Mouse (Mus musculus): Measurements from ENCODE around the gene Wdr63.

Wdr63 gene

DNA sequence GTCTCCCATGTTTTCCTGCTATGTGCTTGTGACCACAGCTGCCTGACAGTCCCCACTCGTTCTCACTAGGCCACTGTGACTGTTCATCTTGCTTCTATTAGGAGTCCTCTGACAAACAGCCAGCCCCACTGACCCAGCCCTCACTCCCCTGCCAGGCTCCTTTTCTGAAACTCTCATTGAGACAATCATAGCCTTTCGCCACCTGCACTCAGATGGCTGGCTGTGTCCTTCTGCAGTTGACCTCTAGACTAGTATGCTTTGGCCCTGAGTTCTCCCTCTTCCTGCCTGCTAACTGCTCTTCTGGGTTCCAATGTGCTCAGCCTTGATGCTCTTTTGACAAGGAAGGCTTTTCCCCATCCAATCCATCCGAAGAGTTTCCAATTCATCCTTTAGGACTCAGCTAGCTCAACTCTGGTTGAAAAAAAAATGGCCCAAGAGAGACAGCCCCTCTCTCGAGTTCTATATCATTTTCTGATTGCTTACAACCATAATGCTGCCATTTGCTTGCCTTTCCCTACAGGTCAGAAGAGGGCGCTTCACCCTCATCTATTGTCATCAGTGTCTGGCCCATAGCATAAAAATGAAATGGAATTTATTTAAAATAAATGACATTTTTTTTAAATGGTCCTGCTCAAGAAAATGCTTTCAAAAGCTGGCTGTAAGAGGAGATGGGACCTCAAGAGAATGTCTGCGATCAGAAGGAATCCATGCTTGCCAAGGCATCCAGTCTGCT, 54.7 kb downstream of the Wdr63 start:
- no peak for DNase-seq (ENCODE audit: low read depth)

DNA sequence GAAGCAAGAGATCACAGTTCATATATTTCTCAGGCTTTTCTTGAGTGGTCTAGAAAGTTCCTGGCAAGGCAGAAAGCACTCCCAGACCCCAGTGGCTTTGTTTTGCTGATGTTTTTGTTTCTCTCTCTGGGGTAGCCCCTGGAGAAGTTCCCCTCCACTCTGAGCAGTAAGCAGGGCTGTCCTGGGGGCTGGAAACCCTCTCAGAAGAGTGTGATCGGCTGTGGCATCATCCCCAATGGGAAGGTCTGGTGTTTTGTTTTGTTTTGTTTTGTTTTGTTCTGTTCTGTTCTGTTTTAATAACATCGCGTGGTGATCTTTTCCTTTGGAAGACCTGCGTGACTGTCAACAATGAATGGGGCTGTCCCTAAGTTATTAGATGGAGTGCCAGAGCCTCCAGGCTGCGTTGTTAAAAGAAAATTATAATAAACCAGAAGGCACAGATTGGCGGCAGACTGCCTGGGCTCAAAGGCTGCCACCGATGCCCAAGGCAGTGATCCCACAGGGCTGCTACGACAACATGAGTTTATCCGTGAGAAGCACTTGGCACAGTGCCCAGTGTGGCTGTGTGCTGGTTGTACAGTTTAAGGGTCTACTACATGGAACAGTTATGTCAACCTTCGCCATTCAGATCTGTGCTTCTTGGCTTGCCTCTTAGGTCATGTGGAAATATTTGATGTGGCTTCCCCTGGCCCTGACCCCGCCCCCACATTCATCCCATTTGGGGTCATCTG, 56.5 kb downstream of the Wdr63 start:
- DNase-seq (ENCODE audit: low read depth) = no peak

DNA sequence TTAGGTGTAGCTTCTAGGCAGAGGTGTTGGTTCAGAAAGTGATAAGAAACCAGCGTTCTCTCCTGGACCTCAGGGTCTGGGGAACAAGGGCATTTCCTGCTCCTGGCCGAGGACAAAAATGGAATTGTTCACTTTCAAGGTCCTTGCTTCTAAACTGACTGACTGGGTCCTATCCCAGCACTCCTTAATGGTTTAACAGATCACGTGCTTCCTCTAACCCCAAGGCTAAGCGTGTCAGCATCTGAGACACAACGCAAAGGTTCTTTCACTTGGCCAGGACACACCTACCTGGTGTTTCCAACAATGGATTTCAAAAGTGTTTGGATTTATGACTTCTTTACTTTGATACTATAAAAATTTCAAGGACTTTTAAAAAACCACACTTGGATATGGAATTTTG, 58.0 kb downstream of the Wdr63 start:
- DNase-seq (ENCODE audit: low read depth) = no peak

DNA sequence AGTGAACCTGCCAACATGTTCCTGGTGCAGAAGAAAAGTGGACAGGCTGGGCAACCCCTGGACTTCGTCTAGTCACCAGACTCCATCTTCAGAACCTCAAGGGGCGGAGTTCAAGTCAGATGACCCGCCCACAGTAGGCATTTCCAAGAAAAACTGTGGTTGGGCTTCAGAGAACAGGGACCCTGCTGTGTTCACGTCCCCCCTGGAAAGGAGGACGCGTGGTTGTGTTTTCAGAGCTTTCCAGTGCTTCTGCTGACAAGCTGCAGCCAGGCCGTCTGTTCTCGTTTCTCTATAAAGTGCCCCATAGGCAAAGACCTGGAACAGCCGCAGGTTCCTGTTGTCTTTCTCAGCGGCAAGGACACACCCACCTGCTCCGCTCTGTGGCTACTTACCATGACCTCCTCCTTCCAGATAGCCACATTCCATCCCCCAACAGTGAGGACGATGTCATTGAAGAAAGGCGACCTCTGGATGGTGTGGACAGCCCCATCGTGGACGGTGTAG, 60.2 kb downstream of the Wdr63 start:
- no peak for DNase-seq (ENCODE audit: low read depth)

DNA sequence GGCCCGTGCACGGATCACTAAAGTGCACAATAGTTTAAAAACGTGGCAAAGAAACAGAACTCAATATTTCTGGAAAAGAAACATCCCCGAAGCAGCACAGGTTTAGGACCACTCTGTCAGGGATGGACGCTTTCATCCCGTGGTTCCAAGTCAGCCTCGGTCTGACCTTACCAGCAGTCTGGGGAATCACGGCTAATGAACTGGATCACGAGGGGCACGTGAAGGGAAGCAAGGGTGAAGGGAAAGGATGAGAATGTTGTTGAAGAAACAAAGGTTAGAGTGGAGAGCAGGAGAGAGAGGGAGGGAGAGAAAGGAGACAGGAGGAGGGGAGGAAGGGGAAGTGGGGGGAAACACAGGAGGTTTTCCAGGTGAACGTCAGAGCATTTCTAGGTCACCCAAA, 61.9 kb downstream of the Wdr63 start:
- DNase-seq (ENCODE audit: low read depth) = no peak

DNA sequence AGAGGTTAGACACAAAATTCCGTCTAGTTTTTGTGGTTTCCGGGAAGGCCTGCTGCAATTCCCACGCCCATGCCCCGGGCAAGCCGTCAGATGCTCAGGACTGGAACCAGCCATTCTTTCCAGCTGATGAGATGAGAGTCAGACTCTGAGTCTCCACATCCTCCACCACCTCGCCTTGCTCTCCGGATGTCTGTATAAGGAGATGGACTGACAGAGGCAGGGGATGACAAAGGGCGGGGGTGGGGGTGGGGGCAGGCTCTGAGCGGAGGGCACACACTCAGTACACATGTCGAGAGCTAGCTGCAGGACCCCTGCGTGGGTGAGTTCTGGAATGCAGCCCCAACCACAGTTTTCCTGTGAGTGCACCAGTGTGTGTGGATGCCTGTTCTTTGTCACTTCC, 63.0 kb downstream of the Wdr63 start:
- peak; percentile 35 for DNase-seq (ENCODE audit: low read depth)

DNA sequence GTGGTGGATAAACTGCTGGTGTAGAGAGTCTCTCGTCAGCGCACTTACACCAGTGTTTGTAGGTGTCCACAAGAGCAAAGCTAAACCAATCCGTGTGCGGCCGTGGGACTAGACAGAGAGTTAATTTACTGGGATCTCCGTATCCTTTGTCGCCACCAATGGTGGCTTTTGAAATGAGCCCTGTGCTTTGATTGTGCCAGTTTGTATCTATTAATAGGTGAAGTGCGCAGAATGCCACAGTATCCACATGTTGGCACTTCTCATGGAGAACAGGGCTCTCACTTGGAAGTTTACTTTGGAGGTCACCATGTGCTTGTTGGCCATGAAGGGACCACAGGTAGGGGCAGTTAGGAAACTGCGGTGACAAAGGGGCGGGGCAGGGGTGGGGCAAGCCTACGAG, 66.5 kb downstream of the Wdr63 start:
- DNase-seq (ENCODE audit: low read depth) = no peak

DNA sequence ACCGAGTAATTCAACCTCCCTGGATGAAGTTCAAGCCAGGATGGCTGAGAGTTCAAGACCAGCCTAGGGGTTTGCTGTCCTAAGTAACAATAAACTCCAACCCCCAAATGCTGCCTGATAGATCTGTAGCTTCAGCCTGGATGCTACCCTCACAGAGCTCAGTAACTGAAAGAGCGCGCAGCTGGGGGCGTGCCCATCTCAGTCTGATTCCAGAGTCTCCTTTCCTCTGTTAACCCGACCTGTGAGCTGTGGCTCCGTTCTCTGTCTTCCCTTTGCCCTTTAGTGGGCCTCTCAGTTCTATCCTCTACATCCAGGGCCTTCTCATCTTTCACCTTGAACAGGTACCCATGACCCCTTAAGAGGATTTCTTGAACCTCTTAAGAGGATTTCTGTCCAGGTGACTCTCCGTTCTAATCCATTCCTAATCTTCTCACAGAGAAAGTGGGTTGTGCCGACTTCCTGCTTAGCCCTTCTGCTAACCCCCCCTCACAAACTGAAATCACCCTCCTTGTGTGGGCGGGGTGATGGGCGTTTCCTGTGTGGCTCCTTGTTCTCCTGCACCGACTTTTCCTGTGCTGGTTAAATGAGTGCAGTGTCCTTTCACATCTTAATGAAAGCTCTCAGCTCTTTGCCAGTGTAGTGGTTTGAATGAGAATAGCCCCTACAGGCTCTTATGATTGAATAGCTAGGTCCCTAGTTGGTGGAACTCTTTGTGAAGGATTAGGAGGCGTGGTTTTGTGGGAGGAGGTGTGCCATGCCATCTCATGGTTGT, 68.6 kb downstream of the Wdr63 start:
- no peak for DNase-seq (ENCODE audit: low read depth)

DNA sequence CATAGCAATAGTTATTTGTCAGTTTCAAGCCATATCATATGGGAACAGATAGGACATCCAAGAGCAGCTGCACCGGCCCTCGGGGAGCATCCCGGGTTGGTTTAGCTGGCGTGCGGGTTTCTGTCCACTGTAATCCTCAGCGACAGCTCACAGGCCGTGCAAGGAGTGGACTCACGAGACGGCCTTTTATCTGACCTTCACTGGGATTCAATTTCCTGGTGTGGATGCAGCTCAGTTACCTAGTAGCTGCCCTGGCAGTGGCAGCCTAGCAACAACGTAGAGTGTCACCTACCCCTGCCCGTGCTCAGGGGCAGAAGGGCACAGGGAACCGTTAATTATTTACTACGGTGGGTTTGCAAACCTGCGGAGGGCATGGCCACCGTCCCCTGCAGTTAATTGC, 70.0 kb downstream of the Wdr63 start:
- DNase-seq (ENCODE audit: low read depth) = no peak

DNA sequence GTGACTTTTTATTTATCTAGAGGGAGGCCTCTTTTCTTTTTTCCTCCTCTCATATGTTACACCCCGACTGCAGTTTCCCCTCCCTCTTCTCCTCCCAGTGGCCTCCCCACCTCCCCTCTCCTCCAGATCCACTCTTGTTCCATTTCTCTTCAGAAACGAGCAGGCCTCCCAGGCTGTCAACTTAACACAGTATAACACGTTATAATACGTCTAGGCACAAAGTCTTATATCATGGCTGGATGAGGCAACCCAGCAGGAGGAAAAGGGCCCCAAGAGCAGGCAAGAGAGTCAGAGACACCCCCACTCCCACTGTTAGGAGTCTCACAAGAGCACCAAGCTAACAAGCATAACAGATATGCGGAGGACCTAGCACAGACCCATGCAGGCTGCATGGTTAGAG, 75.0 kb downstream of the Wdr63 start:
- no peak for DNase-seq (ENCODE audit: low read depth)

DNA sequence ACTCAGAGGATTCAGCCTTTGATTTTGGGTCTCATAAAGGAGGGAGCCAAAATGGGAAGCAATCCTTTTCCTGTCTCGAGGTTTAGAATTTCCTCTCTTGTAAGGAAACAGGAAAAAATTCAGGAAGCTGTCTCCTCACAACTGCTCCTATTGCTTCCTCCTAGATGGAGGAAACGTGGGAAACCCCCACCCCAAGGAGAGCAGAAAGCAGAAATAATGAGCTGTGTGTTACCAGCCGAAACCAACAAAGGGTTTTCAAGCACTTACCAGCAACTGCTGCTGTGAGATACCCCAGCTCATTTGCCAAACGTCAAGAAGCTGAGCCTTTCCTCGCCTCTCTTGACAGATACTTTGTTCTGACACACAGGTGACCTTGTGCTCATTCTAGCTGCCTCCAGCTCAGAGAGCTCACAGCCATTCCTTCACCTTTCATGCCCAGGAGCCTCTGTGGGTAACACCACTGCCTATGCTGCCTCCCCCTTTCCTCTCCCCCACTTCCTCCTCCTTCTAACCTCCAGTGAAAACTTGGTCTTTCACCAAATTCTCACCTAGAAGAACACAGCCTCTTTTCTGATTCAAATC, 77.6 kb downstream of the Wdr63 start:
- no peak for DNase-seq (ENCODE audit: low read depth)

DNA sequence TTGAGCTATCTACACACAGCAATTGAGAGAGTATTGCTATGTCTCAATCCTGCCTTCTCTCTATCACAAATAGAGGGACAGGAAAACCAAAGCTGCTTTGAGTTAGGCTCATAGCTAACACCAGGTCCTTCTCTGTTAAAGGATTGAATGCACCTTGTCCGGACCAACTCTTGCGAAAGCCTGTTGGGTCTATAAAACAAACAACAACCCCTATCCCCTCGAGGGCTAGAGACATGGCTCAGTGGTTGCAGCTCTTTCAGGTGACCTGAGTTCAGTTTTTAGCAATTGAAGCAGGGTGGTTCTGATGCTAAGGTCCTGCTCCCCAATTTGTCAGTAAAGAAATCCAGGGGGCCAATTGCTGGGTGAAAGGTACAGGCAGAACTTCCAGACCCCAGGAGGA, 78.7 kb downstream of the Wdr63 start:
- no peak for DNase-seq (ENCODE audit: low read depth)

DNA sequence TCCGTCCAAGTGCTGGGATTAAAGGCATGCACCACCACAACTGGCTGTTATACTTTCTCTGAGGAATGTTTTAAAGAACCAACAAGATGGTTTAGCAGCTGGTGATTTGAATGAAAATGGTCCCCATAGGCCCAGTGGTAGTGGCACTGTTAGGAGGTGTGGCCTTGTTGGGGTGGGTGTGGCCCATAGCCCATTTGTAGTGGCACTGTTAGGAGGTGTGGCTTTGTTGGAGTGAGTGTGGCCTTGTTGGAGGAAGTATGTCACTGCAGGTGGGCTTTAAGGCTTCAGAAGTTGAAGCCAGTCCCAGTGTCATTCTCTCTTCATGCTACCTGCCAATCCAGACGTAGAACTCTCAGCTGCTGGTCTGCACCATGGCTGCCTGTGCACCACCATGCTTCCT, 79.5 kb downstream of the Wdr63 start:
- DNase-seq (ENCODE audit: low read depth) = no peak

DNA sequence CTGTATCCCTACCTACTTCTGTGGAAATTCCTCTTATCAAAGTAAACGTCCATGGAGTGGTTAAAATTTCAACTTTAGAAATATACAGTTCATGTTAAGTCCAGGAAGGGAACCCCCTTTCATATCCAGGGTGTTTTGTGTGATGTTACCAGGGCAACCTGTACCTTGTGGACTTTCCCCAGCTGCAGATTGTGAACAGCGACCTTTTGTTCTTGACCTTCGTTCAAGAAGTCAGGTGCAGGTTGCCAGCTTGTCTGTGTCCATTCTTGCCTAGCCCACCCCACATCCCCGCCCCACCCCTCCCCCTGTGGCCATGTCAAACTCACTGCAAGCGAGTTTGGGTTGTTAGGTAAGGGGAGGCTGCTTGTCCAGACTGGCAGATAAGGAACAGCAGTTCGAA, 80.8 kb downstream of the Wdr63 start:
- no peak for DNase-seq (ENCODE audit: low read depth)

DNA sequence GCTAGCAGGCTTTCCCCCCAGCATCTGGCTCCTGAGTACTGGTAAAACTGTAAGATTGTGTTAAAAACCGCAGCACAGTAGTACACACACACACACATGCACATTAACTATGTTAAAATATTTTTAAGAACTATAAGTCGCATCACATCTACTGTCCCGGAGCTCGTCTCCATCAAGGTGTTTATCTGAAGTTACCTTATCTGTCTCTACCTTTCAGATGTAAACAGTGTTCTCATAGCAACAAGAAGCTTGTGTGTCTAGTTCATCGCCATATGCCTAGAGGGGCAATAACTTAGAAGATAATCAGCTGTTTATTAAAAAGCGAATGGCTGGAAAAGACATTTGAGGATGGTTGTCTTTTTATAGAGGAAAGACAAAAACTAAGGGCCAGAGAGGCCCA, 82.4 kb downstream of the Wdr63 start:
- no peak for DNase-seq (ENCODE audit: low read depth)

DNA sequence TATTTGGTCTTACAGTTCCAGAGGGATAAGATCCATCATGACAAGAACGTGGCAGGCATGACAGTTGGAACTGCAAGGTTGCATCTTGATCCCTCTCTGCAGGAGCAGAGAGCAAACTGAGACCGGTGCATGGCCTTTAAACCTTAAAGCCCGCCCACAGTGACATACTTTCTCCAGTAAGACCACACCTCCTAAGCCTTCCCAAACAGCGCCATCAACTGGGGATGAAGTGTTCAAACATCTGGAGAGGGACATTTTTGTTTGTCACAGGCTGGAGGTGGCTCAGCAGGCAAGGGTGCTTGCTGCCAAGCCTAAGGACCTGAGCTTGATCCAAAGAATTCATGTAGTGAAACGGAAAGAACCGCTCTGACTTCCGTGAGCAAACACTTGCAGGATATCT, 83.2 kb downstream of the Wdr63 start:
- DNase-seq (ENCODE audit: low read depth) = no peak

DNA sequence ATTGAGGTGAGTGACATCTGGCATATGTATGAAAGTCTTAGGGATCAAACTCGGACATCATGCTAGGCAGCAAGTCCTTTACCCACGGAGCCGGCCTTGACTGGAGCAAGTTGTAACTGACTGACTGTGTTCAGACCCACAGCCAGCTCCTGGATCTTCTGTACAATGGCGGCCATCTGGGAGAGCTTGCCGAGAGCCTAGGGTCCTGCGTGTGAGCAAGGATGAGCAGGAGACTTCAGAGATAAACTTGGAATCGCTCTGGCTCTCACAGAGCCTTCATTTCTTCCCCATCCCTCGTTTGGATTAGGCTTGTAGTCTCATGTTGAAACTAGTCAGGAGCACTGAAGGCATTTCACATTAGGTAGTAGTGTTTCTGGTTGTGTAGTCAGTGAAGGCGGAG, 85.7 kb downstream of the Wdr63 start:
- DNase-seq (ENCODE audit: low read depth) = no peak

DNA sequence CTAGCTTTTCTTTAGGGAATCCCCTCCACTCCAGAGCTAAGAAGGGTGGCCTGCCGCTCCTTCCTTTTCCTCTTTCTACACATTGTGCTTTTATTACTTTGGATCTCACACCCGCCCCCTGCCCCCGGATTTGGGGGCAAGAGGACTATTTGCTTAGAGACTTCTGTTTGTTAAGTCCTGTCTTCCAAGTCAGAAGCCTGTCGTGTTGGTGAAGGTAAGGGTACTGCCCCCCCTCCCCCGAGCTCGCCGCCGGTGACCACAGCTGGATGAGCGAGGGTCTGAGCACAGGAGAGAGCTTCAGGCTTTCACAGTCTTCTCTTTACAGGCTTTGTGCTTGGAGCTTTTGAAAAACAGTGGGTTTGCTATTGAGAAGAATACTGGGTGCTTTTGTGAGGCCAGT, 90.4 kb downstream of the Wdr63 start:
- DNase-seq (ENCODE audit: low read depth) = no peak

DNA sequence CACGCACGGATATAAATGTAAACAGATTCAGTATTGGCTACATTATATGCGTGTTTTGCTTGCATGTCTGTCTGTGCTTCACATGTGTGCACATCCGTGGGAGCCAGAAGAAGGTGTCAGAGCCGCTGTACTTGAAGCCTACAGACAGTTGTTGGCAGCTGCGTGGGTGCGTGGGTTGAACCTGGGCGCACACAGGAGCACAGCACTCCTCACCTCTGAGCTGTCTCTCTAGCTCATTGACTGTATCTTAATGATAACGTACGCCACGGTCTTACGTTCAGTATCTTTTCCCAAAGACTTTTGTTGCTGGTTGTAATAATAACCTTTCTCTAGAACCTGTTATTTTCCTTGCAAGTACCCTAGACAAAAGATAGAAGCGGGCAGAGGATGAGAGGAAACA, 91.0 kb downstream of the Wdr63 start:
- DNase-seq (ENCODE audit: low read depth) = no peak

DNA sequence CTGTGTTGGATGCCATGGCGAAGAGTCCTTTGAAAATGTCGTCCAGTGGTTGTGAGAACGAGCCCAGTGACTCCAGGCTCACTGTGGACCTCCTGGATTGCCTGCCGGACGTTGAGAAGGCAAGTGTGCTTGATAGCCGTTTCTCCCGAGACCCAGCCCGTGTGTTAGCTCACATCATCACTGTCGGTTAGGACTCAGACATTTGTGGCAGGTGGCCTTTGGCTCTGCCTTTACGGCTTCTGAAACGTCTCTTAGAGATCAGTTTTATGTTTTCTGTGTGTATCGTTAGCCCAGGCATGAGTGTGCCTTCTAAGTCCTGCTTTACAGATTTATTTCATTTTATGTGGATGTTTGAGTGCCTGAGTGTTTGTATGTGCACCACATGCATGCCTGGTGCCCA, 93.6 kb downstream of the Wdr63 start:
- no peak for DNase-seq (ENCODE audit: low read depth)

DNA sequence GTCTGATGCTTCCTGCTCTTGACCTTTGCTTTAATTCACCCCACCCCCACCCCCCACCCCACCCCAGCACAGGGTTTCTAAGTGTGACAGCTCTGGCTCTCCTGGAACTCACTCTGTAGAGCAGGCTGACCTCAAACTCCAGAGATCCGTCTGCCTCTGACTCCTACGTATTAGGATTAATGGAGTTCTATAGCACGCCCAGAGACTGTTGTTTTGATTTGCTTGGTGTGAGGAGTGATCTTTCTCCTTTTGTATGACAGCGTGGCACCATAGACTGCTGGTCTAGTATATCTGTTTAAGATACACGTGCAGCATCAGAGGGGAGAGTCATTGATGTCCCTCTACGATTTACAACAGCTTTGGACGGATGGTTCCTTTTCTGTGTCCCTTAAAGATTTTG, 94.4 kb downstream of the Wdr63 start:
- DNase-seq (ENCODE audit: low read depth) = no peak

DNA sequence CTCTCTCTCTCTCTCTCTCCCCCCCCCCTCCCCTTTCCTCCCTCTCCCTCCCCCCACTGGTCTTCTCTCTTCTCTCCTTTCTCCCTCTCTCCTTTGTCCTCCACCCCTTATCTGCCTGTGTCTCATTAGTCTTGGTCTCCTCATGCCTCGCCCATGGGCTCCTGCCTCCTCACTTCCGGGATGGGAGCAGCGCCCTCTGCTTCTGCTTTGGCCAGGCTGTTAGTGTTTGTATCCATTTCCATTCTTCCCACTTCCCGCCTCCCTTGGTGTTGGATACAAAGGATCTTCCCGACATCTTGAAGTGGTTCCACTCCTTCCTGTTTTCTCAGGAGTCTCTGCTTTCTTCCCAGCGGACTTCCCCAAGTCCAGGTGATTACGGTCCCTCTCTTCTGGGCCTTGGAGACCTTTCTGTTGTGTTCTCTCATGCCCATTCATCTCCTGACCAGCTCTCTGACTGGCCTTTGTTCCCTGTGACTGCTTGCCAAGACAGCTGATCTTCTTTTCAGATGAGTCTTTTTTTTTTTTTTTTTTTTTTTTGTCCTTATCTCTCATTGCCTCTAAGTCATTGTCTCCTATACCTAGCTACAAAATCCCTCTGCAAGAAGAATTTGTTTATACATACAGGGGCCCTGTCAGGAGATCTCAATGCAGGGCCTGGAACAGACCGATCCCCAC, 96.2 kb downstream of the Wdr63 start:
- no peak for DNase-seq (ENCODE audit: low read depth)
